Mouse (Mus musculus) mature B cell (primary cell): ENCODE data around the gene Neurl1b.

Source experiments
- in situ Hi-C: fragments of 300-500 bp; cut with MboI; formaldehyde crosslinking; loops from 2 replicates; pipeline ENCODE4 v1.14.3; 2019

Neurl1b gene

DNA sequence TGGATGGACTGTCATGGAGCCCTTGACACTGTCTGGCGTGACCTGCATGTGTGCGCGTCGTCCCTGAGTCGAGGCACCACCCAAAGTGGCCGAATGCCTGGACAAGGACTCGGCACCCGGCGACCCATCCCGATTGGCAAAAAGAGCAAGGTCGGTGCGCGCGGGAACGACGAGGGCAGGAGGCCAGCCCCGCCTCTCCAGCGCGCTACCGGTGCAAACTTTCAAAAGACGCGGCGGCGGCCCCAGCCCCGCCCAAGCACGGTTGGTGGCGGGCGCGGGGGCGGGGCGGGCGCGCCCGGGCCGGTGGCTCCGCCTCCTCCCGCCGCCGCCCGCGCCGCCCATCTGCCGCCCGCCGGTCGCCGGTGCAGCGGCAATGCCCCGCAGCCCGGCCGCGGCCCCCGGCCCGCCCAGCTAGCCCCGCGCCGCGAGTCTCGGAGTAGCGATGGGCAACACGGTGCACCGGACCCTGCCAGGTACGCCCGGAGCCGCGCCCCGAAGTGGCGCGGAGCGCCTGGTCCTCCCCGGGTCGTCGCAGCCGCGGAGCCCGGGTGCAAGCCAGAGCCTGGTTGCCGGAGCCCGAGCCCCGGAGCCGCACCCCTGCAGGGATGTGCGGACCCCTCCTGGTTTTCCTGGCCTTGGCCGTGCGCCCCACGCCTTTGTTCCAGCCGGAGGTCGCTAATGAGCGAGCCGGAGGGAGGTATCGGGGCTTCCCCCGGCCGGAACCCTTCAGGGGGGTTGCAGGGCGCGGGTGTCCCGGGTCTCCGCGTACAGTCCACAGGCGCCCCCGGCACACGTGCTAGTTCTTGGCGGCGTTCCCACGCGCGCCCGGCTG is at the start of gene Neurl1b:
Neurl1b (plus strand) TSS at position 307 of the 832 bp plus-strand sequence.
- in situ Hi-C loops, result no loop called here

DNA sequence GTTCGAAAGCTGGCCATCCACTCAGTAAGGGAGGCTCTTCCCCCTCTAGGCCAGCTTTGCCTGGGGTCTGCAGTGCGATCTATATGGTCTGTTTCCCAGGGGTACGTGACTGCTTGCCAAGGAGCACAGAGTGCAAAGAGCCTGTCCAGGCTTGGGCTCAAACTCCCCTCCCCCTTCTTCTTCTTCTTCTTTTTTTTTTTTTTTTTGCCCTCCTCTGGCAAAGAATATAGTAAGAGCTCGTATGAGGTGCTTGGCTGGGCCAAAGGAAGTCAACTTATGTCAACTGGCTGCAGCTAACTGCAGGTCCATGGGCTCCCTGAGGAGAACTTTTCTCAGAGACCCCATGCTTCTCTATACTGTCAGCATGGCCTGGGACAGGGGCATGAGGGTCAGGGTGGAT is 47.8 kb upstream of the Neurl1b start:
- in situ Hi-C loops, result no loop called here

DNA sequence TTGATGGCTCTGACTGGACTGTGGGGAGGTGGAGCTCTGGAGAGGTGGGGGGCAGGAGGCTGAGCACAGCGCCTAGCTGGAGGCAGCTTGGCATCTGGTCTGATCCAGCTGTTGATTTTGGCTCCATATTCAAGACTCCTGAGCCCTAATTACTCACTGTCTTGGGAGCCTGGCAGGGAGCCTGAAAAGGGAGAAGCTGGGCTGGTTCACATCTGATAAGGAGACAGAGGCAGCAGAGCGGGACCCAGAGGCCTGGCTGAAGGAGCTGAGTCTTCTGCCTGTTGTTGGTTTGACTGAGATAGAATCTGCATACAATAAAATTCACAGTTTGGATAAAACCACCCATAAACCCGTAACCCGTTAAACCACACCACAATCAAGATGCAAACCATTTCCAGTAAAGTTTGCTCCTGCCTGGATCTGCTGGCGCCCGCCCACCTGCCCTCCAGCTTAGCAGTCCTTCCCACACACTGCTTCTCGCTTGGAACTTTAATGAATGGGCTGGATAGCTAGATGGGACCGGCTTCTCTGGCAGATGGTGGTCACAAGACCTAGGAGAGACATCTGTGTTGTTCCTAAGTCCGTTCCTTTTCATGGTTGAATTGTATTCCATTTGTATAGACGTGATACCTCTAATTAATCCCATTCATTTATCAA is 46.2 kb upstream of the Neurl1b start:
- in situ Hi-C loops, result no loop called here

DNA sequence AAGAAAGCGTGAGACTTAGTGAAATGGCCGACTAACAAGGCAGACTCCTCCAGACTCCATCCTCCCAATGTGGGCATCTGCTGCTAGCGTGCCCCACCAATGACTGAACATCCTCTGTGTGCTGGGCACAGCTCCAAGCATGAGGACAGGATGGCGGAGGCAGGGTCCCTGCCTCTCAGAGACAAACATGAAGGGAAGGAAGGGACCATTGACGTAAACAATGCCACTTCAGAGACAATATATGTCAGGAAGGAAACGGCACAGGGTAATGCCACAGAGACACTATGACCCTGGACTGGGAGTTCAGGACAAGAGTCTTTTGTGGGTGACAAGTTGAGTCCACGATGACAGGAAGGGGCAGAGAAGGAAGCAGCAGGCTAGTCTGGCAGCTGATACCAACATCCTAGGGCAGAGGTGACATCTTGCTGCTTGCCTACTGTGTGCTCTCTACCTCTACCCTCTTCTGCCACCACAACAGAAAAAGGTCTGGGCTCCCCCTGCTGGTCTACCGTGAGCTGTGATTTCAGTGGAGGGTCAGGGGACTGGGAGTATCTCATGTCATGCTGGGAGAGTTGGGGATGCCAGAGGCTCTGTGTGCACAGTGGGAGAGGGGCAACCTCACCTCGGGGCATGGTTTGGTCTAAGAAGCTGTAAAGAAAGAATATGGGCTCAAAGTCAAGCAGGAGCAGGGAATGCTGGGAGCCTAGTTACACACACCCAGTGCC is 43.9 kb upstream of the Neurl1b start:
- in situ Hi-C loops, result no loop called here

DNA sequence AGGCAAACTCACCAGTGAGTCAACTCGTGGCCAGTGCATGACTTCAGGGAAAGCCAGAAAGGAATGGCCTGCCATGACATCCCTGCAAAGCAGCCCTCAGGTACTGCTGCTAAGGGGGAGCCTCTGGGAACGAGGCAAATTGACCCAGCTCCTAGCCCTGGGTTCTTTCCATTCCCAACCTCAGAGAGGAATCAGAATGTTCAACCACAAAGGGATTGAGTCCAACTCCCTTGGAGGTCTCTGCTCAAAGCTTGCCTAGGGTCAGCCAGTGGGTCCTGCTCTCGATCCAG is 43.4 kb upstream of the Neurl1b start:
- in situ Hi-C loops, result no loop called here

DNA sequence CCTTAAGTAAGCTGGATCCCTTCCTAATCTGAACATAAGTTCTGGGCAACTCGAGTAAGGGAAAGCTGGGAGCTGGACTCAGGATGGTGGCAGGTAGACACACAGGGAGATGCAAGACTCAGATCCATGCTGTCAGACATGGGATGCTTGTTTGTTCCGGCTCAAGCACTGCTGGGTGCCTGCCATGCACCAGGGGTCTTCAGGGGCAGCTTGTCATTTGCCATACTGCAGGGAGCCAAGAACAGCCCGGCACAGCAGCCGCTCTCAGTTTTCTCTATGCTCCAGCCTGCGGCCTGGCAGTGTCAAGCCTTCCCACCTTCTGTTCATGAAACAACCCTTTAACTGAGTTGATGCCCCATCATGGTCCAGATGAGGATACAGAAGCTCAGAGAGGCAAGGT is 41.4 kb upstream of the Neurl1b start:
- in situ Hi-C loops, result no loop called here

DNA sequence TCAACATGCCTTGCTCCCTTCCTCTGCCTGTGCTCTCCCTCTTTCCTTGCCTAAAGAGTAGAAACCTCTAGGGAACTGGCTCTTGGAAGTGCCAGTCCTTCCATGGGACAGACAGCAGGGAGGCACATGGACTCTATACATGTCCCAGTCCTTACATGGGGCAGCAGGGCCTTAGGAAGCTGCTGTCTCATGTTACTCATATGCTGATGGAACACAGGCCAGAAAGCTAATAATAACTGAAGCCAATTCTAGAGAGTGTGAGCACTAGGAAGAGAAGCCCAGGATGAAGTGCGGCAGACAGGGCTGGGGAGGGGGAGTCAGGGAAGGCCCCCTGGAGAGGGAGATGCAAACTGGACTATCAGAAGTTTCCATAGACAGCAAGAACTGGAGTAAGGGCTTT is 38.2 kb upstream of the Neurl1b start:
- in situ Hi-C loops, result no loop called here

DNA sequence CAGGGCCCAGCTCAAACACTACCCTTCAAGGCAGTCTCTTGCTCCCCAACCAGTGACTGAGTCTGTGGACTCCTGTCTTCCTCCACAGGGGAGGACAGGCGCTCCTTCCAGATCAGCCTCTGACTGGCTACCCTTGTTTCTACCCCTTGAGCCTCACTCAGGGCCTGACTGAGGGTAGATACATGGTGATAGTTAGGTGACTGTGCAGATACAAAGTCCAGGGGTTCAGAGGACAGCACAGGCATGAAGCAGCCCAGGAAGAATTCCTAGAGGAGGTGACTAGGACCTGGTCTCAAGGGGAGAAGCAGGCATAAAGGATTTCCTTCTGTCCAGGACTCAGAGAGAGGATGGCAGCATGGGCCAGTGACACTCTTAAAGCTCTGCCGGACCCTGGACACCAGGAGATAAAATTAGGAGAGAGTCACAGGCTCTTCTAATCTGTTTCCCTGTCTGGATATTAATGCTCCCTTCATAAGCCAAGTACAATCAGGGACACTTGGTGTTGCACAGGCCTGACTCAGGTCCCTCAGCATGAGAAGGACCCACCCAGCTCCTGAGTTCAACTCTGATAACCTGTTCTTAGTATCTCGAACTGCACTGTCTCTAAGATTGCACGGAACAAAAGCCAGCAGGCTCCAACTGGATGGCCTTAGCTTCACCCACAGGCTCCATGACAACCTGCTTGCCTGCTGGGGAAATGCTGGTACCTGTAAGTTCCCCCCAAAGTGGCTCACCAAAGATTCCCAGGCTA is 37.5 kb upstream of the Neurl1b start:
- in situ Hi-C loops, result no loop called here

DNA sequence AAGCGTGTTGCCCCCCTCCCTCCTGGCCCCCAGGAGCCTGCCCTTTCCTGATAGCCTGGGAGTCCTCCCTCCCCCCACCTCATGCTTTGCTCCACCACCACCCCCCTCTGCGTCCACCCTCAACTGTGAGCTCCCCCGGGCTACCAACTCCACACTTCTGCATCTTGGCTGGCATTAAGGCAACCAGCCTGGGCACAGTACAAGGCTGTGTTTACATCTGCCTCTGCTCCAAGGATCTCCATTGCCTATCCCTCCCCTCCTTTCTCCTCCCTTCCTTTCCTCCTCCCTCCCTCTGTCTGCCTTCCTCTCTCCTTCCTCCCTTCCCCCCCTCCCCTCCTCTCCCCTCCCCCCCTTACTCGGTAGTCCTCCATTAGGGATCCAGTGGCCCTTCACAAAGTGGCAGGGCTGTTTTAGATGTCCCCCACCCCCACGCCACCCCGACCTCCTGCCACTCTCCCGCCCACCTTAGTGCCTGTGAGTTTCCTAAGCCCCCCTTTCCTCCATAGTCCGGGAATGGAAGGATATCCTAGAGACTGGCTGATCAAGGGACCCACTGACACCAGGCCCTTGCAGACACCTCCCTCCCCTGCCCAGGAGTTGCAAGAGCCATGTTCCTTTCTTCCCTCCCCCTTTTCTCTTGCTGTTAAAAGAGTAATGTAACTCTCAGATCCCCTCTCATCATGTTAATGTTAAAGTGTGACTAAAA is 34.2 kb upstream of the Neurl1b start:
- in situ Hi-C loops, result no loop called here

DNA sequence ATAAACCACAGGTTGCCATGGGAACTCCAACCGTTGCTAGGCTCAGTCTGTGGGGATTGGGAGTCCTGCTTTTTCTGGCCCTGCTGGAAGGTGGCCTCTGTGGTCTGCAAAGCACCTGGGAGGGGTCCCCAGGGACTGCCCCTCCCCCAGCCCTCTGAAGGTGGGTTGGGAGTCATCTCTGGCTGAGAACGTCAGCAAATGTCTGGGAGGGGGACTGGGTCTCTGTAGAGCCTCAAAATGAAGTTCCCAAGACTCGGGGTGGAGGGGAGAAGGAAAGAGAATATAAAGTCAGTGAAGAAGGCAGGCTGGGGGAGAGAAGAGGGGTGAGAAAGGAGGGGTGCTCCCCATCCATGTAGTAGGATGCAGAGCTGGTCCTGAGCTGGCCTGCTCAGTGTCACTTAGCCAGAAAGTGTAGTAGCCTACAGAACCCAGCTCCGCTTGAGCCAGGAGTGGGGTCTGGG is 33.6 kb upstream of the Neurl1b start:
- in situ Hi-C loops, result no loop called here

DNA sequence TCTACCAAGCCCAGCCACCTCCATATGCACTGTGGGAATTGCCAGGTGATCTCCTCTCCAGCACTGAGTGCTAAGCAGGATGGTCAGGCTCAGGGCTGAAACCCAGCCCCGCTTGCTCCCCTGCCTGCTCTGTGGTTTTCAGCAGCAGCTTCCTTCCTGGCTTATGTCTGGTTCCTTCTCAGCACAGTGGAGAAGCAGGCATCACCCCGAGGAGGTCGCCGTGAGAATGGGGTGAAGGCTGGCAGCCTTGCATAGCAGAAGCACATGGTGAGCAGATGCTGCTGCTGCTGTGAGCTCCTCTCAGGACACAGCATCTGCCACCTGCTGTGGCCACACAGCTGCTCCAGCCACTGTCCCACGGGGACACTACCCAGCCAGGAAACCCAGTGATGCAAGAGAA is 33.0 kb upstream of the Neurl1b start:
- in situ Hi-C loops, result no loop called here

DNA sequence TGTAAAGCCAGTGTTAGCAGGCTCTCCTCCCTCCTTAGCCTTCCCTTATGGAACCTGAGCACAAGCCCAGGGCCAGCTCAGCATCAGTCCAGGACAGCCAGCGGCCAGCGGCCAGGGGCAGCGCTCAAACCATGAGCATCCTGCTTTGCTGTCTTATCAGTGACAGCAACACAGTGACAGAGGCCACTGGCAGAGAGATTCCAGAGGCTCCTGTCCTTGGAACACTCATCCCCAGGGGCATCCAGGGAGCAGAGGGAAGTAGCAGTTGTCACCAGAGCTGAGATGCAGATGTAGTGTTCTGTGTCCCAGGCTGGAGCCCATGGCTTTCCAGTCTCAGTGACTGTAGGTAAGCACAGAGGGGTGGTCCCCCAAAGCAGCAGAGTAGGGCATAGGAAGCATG is 32.5 kb upstream of the Neurl1b start:
- in situ Hi-C loops, result no loop called here

DNA sequence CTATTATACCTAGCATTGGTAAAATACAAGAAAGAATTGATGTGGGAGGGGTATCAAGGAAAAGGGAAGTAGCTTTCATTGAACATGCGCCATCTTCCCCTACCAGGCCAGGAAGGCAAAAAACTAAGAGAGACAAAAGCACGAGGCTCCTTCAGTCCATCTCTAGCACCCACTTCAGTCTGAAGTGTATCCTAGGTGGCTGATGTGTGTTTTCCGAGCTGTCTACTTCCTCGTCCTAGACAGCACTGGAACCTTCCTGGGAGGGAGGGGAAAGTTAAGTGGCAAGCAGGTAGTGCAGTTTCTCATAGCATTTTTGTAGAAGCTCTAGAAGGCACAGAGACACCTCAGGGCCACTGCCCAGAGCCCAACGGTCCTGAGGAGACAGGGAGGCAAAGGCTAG is 31.9 kb upstream of the Neurl1b start:
- in situ Hi-C loops, result no loop called here

DNA sequence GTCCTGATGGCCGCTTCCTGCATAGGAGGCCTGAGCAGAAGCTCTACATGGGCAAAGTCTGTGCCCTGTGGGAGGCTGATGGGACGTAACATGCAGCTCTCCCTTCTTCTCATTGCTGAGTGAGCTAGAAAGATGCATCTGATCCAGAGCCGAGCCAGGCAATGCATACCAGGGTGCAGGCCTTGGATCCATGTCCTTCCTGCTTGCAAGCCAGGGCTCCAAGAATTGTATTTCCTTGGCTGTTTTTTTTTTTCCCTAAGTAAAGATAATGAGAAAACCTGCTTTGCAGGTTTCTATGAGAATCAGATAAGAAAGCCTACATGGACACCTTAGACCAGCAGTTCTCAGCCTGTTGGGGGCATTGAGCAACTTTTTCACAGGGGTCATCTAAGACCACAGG is 30.5 kb upstream of the Neurl1b start:
- in situ Hi-C loops, result no loop called here

DNA sequence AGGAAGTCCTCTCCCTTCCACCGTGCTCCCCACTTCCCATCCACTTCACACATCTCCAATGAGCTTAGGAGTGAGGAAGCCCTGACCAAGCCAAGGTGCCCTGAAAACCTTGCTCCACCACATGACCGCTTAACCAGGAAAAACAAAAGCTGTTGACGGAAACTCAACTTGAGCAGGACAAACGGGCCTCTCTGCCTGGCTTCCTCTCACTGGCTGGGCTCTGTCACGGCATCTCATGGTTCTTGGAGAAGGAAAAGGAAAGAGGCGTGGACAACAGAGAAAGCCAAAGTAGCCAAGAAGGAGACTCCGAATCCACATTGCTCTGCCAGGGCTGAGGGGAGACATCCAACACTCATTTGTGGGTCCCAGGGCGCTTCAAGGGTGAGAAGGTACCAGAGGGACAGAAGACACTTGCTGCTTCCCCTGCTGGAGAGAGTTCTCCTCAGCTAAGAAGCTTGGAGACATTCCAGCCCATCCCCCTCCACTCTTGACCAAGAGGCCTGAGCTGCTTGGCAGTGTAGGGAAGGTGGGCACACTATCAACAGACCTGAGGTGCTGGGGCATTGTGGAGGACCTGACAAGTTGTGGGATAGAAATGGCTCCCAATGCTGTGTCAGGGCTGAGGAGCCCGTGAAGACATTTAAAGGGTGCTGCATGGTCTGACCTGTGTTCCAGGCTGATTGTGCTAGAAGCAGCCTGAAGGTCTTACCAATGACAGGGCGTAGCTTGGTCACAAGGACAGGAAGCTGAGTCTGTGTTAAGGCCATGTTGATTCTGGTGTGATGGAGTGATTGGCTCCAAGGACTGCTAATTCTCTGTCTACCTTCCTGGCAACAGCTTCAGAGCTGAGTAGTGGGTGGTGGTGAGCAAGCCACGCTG is 29.1 kb upstream of the Neurl1b start:
- in situ Hi-C loops, result no loop called here

DNA sequence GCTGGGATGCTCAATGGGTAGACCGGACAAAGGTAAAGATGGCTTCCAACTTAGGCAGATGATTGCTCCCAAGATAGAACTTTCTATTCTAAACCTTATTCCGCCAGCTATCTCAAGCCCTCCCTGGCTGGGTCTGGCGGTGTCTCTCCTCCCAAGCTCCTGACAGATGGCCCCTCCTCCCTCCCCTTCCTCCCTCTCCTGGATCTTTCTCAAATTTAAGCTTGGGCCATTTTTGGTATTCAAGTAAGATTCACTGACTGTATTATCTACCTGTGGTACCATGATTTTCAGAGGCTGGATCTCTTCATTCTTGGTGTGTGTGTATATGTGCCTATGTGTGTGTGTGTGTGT is 28.5 kb upstream of the Neurl1b start:
- in situ Hi-C loops, result no loop called here

DNA sequence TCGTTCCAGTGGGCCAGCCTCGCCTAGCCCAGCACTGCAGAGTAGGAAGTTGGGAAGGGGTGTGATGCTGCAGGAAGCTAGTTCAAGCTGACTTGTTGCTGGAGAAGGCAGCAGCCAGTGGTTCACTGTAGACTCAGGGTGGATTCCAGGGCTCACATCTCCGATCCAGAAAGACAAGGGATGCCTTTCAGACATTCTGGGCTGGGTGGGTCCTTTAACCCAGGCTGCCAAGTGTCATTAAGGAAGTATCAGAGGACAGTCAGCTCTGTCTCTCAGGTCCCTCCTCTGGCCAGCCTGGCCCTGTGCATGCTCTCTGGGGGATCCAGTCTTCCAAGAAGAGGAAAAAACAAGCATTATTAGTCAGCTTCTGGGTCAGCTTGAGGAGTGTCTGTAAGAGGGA is 26.5 kb upstream of the Neurl1b start:
- in situ Hi-C loops, result no loop called here

DNA sequence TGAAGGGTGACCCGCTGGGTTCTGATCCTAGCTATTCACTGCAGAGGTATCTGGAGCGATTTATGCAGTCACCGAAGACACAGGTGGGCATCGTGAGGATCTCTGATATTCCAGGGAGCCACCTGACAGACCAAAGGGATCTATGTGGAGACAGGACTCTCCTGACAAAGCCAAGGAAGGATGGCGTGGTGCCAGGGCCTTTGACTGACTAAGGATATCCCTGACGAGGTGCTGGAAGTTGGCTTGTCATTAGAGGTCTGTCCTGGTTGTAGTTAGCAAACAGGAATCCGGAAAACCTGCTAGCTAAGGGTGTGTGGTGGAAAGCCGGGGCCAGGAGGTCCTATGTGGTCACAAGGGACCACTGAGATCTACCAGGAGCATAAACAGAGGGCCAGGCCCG is 25.4 kb upstream of the Neurl1b start:
- in situ Hi-C loops, result no loop called here

DNA sequence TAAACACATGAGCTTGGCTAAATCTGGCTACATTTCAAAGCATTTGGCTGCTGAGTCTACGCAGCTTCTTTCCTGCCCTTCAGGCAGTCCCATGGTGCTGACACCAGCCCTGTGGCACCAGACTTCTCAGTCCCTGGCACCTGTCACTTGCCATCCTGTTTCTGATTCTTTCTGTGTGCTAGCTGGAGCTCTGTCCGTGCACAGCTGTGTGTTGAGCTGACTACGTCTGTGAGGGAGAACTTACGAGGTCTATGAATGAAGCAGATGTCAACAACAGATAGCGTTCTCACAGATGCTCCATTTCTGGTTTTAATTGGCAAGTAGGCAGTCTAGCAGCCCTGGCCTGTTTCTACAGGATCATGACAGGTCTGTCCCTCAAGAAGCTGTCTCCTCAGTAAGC is 24.0 kb upstream of the Neurl1b start:
- in situ Hi-C loops, result no loop called here

DNA sequence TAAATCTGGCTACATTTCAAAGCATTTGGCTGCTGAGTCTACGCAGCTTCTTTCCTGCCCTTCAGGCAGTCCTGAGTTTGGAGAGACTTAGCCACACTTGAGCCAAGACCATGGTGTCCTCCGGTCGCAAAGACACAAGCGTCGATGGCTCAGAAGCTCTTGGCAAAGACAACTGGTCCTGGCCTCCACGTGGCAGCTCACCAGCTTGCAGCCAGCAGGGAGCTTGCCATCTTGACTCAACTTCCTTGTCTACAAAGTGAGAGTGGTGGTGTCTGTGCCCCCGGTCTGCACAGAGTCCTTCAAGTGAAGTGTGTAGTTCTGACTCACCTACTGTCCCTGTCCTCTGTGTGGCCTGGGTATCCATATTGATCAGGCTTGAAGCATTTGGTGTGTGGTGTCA is 22.3 kb upstream of the Neurl1b start:
- in situ Hi-C loops, result no loop called here

DNA sequence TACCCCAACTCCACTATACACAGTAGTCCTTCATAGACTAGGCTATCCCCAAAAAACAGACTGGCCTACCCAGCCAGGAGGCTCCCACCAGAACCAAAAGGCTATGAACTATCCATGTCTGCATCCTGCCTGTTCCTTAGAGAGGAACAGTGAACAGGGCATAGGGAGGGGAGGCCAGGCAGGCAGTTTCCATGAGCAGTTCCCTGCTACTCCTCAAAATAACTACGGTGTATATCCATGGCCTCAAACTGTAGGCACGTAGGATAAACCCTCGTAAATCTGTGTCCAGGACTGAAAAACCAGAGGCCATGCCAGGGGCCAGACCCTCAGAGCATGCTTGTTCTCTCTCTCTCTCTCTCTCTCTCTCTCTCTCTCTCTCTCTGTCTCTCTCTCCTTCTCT is 17.9 kb upstream of the Neurl1b start:
- in situ Hi-C loops, result no loop called here
